Mouse (Mus musculus) ES-Bruce4 (cell line): ENCODE measurements around the gene Slc32a1. TPM values are rescaled to one million over a fixed set of nuclear protein-coding genes. Genes with fewer than 3 reads are reported as not detected.
A peak's percentile ranks its signal among the peaks of the same experiment; 100 is the strongest.

Experiments used
- H3K27ac ChIP-seq: 2 replicates; pipeline ENCODE4 v1.5.1; 2012; ENCODE audit warnings: low read length, inconsistent platforms; ENCODE audit not compliant: insufficient read depth
- H3K27me3 ChIP-seq: 2 replicates; pipeline ENCODE4 v1.6.1; 2012; ENCODE audit warnings: mild to moderate bottlenecking, low read length, inconsistent platforms; ENCODE audit not compliant: control insufficient read depth, poor library complexity, insufficient read depth, severe bottlenecking
- H3K36me3 ChIP-seq: 2 replicates; pipeline ENCODE4 v1.6.1; 2012; ENCODE audit warnings: inconsistent platforms, mild to moderate bottlenecking, low read length, moderate library complexity; ENCODE audit not compliant: control insufficient read depth, poor library complexity, insufficient read depth, severe bottlenecking
- H3K4me1 ChIP-seq: one replicate; pipeline ENCODE4 v1.8.1; 2011; ENCODE audit warnings: low read length; ENCODE audit not compliant: control insufficient read depth, insufficient read depth
- H3K4me3 ChIP-seq: 2 replicates; pipeline ENCODE4 v1.5.1; 2011; ENCODE audit warnings: low read depth, mild to moderate bottlenecking, low read length
- H3K9ac ChIP-seq: 2 replicates; pipeline ENCODE4 v1.6.1; 2012; ENCODE audit warnings: low read depth, mild to moderate bottlenecking, inconsistent platforms; ENCODE audit not compliant: poor library complexity, severe bottlenecking
- H3K9me3 ChIP-seq: replicated peaks from 2 replicates; pipeline ENCODE4 v1.6.1; 2012; ENCODE audit warnings: mild to moderate bottlenecking, low read length, inconsistent platforms; ENCODE audit not compliant: control insufficient read depth, poor library complexity, insufficient read depth, severe bottlenecking
- CTCF ChIP-seq: IDR thresholded peaks from one replicate; pipeline ENCODE4 v1.8.1; 2011; ENCODE audit warnings: low read depth, low read length
- EP300 ChIP-seq: IDR thresholded peaks from 2 replicates; pipeline ENCODE4 v1.6.1; 2011; ENCODE audit warnings: low read depth, low read length; ENCODE audit not compliant: insufficient read depth
- POLR2A ChIP-seq: IDR thresholded peaks from one replicate; pipeline ENCODE4 v1.8.1; 2011; ENCODE audit warnings: low read length; ENCODE audit not compliant: insufficient read depth
- polyA plus RNA-seq: library from polyadenylated mRNA; stranded (reverse); fragments of >200 nt; gene quantifications from 2 replicates; pipeline ENCODE4 v1.2.4, GENCODE M21; 2011; ENCODE audit warnings: low read depth; ENCODE audit not compliant: missing spikeins, insufficient read depth, insufficient read length

The Slc32a1 gene
- polyA plus RNA-seq, 1 experiment, result not detected

- peaks cover 2% of the 10 kb centered on the region for H3K4me1 ChIP-seq
- H3K36me3 ChIP-seq, result peaks cover 6% of the 10 kb centered on the region; the same call in 1 of the 2 replicates
- H3K4me3 ChIP-seq, result peak overlapping the region; percentile 96
- no peaks in the 10 kb centered on the region for H3K27me3 ChIP-seq
- H3K27ac ChIP-seq, result no peak overlapping the region
- peak overlapping the region; percentile 61 for H3K9ac ChIP-seq
- TF ChIP-seq CTCF, result no peak
- TF ChIP-seq EP300, result no peak
- no peak for TF ChIP-seq POLR2A
- H3K9me3 ChIP-seq, result no peaks in the 10 kb centered on the region
Observed at GRCm38 (mm10) chr2:158625231-158625630, 14.7 kb downstream of the Slc32a1 start.

DNA sequence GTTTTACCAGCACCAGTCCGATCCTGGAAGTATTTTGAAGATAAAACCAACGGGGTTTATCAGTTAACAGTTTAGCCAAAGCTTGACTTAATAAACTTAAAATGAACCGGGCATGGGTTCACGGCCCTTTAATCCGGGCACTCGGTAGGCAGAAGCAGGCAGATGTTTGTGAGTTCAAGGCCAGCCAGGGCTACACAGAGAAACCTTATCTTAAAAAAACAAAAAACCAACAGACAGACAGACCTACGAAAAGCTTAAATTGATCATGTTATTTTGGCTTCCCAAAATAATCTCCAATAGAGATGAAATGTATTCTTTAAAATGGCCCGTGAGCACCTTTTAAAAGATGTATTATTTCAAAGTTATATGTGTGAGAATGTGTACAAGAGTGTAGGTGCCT lies 15.1 kb downstream of the Slc32a1 start:
- peak overlapping the region; percentile 96 for H3K4me3 ChIP-seq
- H3K9ac ChIP-seq, result peak overlapping the region; percentile 61
- H3K27me3 ChIP-seq, result no peaks in the 10 kb centered on the region
- H3K4me1 ChIP-seq, result peaks cover 2% of the 10 kb centered on the region
- no peaks in the 10 kb centered on the region for H3K9me3 ChIP-seq
- H3K36me3 ChIP-seq, result peaks cover 9% of the 10 kb centered on the region
- H3K27ac ChIP-seq, result no peak overlapping the region
- TF ChIP-seq EP300, result no peak

GRCm38 (mm10) chr2:158628858-158629257 lies 18.3 kb downstream of the Slc32a1 start:
- no peaks in the 10 kb centered on the region for H3K27me3 ChIP-seq
- H3K4me1 ChIP-seq, result peaks cover 2% of the 10 kb centered on the region
- H3K4me3 ChIP-seq, result no peak overlapping the region
- no peak overlapping the region for H3K9ac ChIP-seq
- TF ChIP-seq EP300 (no peak), POLR2A (no peak), CTCF (no peak)
- peaks cover 29% of the 10 kb centered on the region for H3K36me3 ChIP-seq
- H3K27ac ChIP-seq, result no peak overlapping the region
- H3K9me3 ChIP-seq, result no peaks in the 10 kb centered on the region

DNA sequence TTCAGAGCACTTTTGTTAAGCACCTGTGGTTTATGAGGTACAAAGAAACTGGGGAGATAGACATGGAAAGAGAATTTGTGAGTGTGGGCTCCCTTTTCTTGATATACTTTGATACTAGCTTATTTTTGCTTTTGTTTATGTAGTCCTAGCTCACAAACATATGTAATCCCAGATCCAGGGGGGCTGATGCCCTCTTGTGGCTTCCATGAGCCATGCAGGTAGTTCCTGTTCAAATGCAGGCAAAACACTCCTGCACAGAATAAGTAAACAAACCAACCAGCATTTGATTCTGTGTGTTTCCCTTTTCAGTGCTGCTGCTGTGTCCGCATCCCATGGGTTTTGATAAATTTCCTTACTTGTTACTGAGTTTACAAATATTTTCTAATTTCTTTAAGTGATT lies 18.8 kb downstream of the Slc32a1 start:
- Histone ChIP-seq H3K27me3 (no peaks in the 10 kb centered on the region), H3K36me3 (peaks cover 32% of the 10 kb centered on the region)
- no peak for TF ChIP-seq POLR2A
- TF ChIP-seq CTCF, result peak; percentile 52
- no peak for TF ChIP-seq EP300

GRCm38 (mm10) chr2:158631873-158632272 lies 21.3 kb downstream of the Slc32a1 start:
- no peak overlapping the region for H3K9ac ChIP-seq
- no peak for TF ChIP-seq POLR2A
- peaks cover 49% of the 10 kb centered on the region for H3K36me3 ChIP-seq
- no peaks in the 10 kb centered on the region for H3K4me1 ChIP-seq
- H3K9me3 ChIP-seq, result no peaks in the 10 kb centered on the region
- no peaks in the 10 kb centered on the region for H3K27me3 ChIP-seq
- H3K4me3 ChIP-seq, result no peak overlapping the region
- H3K27ac ChIP-seq, result no peak overlapping the region

More for the DNA sequence above, 18.8 kb downstream of the Slc32a1 start:
- no peak overlapping the region for H3K27ac ChIP-seq
- H3K4me3 ChIP-seq, result no peak overlapping the region
- no peak overlapping the region for H3K9ac ChIP-seq
- H3K4me1 ChIP-seq, result peaks cover 2% of the 10 kb centered on the region
- H3K9me3 ChIP-seq, result no peaks in the 10 kb centered on the region

DNA sequence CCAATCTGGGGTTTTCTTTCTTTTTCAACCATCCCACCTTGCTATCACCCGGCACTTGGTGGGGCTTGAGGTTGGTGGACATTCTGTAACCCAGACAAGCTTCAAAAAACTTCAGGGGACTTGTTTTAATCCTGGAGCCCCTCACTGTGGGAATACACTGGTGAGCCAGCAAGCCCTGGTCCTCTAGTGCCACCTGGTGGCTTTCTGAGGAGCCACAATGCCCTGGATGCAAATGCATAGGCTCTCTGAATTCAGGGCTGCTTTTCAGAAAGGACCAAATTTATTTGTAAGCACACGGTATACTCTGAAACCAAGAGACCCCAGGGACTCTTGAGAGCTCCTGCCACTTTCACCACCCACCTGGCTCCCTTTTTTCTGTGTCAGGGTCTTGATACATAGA lies 31.3 kb downstream of the Slc32a1 start:
- no peak overlapping the region for H3K9ac ChIP-seq
- peaks cover 8% of the 10 kb centered on the region; the same call in 1 of the 2 replicates for H3K36me3 ChIP-seq
- no peak overlapping the region for H3K4me3 ChIP-seq
- no peak overlapping the region for H3K27ac ChIP-seq
- no peak for TF ChIP-seq POLR2A
- no peak for TF ChIP-seq EP300
- peak; percentile 89 for TF ChIP-seq CTCF
- no peaks in the 10 kb centered on the region for H3K4me1 ChIP-seq
- no peaks in the 10 kb centered on the region for H3K9me3 ChIP-seq
- no peaks in the 10 kb centered on the region for H3K27me3 ChIP-seq
